Mouse (Mus musculus): ENCODE data around the gene Anxa5.

DNA sequence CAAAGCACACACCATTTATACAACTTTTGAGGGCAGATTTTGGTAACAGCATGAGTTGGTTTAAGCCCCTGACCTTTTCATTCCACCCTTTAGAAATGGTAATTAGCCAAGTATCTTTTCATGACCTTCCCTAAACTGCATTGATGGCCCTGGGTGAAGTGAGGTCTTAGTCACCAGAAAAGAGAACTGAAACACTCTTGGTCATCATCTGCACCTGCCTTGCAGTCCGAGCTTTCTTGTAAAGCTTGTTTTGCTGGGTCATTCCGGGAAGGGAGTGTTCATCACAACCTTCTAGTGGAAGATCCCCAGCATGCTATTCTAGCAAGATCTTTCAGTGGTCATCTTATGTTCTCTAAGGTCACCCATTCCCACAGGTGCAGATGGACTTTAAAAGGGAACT, 73.8 kb downstream of the Anxa5 start:
- TF ChIP-seq CTCF (IDR thresholded peaks at IDR 0.05; ENCODE audit: insufficient read depth, low read depth, low read length) (no peak), POLR2A (IDR thresholded peaks at IDR 0.05; ENCODE audit: insufficient read depth, low read depth, low read length) (no peak)

Data from olfactory bulb, adult 2 months (tissue).